Comparison of ENCODE assay signal across 8 mouse cellular contexts in the genomic region with DNA sequence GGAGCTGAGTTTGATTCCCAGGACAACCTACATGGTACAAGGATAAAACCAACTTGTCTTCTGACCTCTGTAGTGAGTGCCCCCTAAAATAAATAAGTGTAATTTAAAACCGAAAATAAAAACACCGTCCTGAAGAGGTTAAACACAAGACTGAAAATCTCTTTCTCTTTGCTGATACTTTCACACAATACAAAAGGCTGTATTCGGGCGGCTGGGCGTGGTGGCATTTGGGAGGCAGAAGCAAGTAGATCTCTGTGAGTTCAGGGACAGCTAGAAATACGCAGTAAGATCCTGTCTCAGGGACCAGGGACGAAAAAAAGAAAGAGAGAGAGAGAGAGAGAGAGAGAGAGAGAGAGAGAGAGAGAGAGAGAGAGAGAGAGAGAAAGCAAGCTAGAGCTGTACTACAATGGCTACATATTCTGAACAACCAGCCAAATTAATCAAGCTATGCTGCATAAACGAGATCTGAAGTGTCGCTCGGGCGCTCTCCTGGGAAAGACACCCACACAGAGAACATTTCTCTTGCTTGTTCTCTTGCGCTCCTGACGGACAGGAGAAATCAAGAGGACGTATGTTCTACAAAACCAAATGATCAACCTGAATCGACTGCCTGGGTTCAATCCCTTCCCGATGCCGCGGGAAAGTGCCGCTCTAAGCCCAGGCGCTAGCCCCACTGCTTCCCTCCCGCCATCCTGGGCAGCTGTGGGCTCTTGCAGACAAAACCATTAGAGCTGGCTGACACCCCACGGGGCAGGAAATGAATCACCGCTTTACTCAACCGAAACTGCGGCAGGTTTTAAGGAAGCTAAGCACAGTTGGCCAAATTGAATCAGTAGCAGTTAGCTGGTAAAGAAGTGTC. TPM values are rescaled to one million over a fixed set of nuclear protein-coding genes. Genes with fewer than 3 reads are reported as not detected.
DNase-seq lines count a peak whose midpoint lies in the region; ATAC-seq lines count a peak whose summit lies in the region.

No protein-coding gene starts in this region.

- ATAC-seq in hindbrain, embryonic 11.5 days (ENCODE audit: low FRiP score), result peak; percentile 68; the same call in 1 of the 2 replicates

- 9% methylated on average over 25 of the region's 25 CpGs for WGBS in hindbrain, embryonic 11.5 days

- peak overlapping the region; percentile 25 for H3K4me3 ChIP-seq in hindbrain, embryonic 11.5 days (ENCODE audit: low read depth, low read length)

- no peaks in the 10 kb centered on the region for H3K9me3 ChIP-seq in hindbrain, embryonic 11.5 days (ENCODE audit: control insufficient read depth, low read length)

- peak; percentile 80 for DNase-seq in MEL-GATA-1-ER (ENCODE audit: extremely low read depth, low read depth)
- peak; percentile 64 for DNase-seq in cerebellum, adult 8-10 months
- DNase-seq in frontal cortex, postnatal 10 days (ENCODE audit: low spot score in 2 of 2), result peak; percentile 51 to 57
- peak; percentile 74 for DNase-seq in hindbrain, embryonic 11.5 days (ENCODE audit: low spot score)
- DNase-seq in layer of hippocampus, postnatal 10 days (ENCODE audit: low spot score in 2 of 2), result peak; percentile 49 to 53
- peak; percentile 74 for DNase-seq in lung, postnatal 14 days
- DNase-seq in retina, embryonic 14.5 days (ENCODE audit: low spot score), result peak; percentile 64
- peak; percentile 63 for DNase-seq in urinary bladder, adult 2 months (ENCODE audit: low spot score)

- peaks cover 10% of the 10 kb centered on the region for H3K4me1 ChIP-seq in hindbrain, embryonic 11.5 days (replicated peaks; ENCODE audit: control insufficient read depth, insufficient read depth, low read length)

- H3K9ac ChIP-seq in hindbrain, embryonic 11.5 days (ENCODE audit: low read depth, low read length), result peak overlapping the region; percentile 49

- H3K27ac ChIP-seq in hindbrain, embryonic 11.5 days (ENCODE audit: low read depth, low read length), result peak overlapping the region; percentile 55

- peak overlapping the region; percentile 45 for H3K4me2 ChIP-seq in hindbrain, embryonic 11.5 days (replicated peaks; ENCODE audit: low read depth, low read length)

- H3K36me3 ChIP-seq in hindbrain, embryonic 11.5 days (ENCODE audit: control insufficient read depth, insufficient read depth, low read length), result no peaks in the 10 kb centered on the region

- H3K27me3 ChIP-seq in hindbrain, embryonic 11.5 days (ENCODE audit: control insufficient read depth, insufficient read depth, low read length), result no peaks in the 10 kb centered on the region

RNA-seq across cellular contexts. Expression of a gene that starts 35.3 kb away (rescaled TPM):
- 6.5 and 7.5 TPM in 2 replicates for polyA plus RNA-seq in hindbrain, embryonic 11.5 days (2014; fragmentation: Nextera tagmentation; extraction: Ambion mirVana)
- 1 to 10 TPM; 6.5 to 7.2 TPM for total RNA-seq in layer of hippocampus, postnatal 10 days (2021)
- 4.8 and 7.0 TPM in 2 replicates for polyA plus RNA-seq in urinary bladder, adult 2 months (2012; rRNA removed)

Comparison
In these comparisons a context has a peak if more than half of its experiments do, and no peak if none do; other contexts are left out.
1. Peak in every context shown above with its lines: DNase-seq, ATAC-seq, H3K4me3 ChIP-seq and H3K27ac ChIP-seq.